Mouse (Mus musculus): ENCODE measurements around the gene Wdr66. TPM values are rescaled to one million over a fixed set of nuclear protein-coding genes. Genes with fewer than 3 reads are reported as not detected.
"Not testable (repeated sequence)": the region's sequence is repeated elsewhere in the genome, so short reads cannot be mapped to it uniquely, and the experiment has no call there.

Wdr66 gene
- polyA plus RNA-seq (2012; ENCODE audit: insufficient read depth, insufficient read length, missing spikeins): 0.24 and 0.54 TPM in 2 replicates

DNA sequence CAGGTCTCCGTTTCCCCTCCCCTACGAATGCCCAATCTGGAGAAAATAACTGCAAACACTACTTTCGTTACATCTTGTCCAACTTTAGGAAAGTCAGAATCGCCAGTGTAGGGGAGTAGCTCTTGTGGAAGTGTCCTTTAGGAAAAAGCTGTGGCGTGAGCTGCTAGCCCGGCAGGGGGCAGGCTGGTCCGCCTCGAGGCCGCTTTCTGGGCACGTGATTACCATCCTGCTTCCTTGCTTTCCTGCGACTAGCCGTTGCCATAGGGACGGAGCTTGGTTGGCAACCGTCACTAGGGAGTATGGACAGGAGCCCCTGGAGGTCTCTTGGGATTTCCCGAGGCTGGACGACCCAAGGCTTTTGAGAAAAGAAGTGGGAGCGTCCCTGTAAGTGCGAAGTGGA is at the start of gene Wdr66:
Wdr66 (plus strand) TSS at position 269 of the 400 bp plus-strand sequence.
- Histone ChIP-seq H3K27ac (replicated peaks; ENCODE audit: low read depth, low read length) (no peak within 1 kb of the TSS), H3K4me3 (ENCODE audit: insufficient read depth, low read depth, low read length) (no peak within 1 kb of the TSS), H3K4me1 (ENCODE audit: control insufficient read depth, insufficient read depth, insufficient read length, low read length) (no peaks in the 10 kb centered on the region)

- not testable (repeated sequence) for H3K4me1 ChIP-seq (ENCODE audit: control insufficient read depth, insufficient read depth, insufficient read length, low read length); H3K4me3 ChIP-seq (ENCODE audit: insufficient read depth, low read depth, low read length); H3K27ac ChIP-seq (replicated peaks; ENCODE audit: low read depth, low read length)
Measured at GRCm38 (mm10) chr5:123202771-123203170, 49.1 kb upstream of the Wdr66 start.

DNA sequence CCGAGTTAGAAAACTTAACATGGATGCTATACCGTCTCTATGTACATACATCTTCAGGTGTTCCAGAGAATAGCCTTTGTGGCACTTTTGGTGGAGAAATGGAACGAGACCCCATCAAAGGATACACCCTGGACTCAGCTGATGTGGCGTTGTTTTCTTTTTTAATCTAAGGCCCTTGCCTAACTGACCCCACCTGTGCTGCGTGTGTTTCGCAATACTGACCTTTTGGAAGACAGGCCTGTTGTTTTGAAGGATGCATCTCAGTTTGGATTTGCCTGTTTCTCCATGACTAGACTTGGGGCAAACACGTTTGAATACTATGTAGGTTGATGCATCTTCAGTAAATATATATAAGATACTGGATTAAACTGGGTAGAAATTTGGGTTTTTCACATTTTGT is 48.3 kb upstream of the Wdr66 start:
- not testable (repeated sequence) for H3K4me3 ChIP-seq (ENCODE audit: insufficient read depth, low read depth, low read length); H3K27ac ChIP-seq (replicated peaks; ENCODE audit: low read depth, low read length); H3K4me1 ChIP-seq (ENCODE audit: control insufficient read depth, insufficient read depth, insufficient read length, low read length)

- H3K4me1 ChIP-seq (ENCODE audit: control insufficient read depth, insufficient read depth, insufficient read length, low read length); H3K4me3 ChIP-seq (ENCODE audit: insufficient read depth, low read depth, low read length); H3K27ac ChIP-seq (replicated peaks; ENCODE audit: low read depth, low read length): not testable (repeated sequence)
Measured at GRCm38 (mm10) chr5:123222346-123223050, 29.4 kb upstream of the Wdr66 start.

GRCm38 (mm10) chr5:123223051-123223410 is 28.9 kb upstream of the Wdr66 start:
- H3K27ac ChIP-seq (replicated peaks; ENCODE audit: low read depth, low read length): no peak overlapping the region
- no peaks in the 10 kb centered on the region for H3K4me1 ChIP-seq (ENCODE audit: control insufficient read depth, insufficient read depth, insufficient read length, low read length)
- no peak overlapping the region for H3K4me3 ChIP-seq (ENCODE audit: insufficient read depth, low read depth, low read length)

DNA sequence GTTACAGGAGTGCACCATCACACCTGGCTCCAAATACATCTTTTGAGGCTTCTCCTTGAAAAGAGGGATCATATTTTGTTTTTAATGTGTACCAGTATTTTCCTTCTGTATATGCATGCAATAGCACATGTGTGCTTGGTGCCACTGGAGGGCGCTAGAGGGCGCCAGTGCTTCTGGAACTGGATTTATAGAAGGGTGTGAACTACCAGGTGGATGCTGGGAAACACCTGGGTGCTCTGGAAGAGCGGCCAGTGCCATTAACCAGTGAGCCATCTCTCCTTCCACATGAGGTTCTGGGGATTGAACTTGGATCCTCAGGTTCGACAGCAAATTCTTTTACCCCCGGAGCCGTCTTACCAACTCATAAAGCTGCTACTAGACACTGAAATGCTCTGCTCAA is 28.0 kb upstream of the Wdr66 start:
- not testable (repeated sequence) for H3K4me3 ChIP-seq (ENCODE audit: insufficient read depth, low read depth, low read length); H3K4me1 ChIP-seq (ENCODE audit: control insufficient read depth, insufficient read depth, insufficient read length, low read length); H3K27ac ChIP-seq (replicated peaks; ENCODE audit: low read depth, low read length)

DNA sequence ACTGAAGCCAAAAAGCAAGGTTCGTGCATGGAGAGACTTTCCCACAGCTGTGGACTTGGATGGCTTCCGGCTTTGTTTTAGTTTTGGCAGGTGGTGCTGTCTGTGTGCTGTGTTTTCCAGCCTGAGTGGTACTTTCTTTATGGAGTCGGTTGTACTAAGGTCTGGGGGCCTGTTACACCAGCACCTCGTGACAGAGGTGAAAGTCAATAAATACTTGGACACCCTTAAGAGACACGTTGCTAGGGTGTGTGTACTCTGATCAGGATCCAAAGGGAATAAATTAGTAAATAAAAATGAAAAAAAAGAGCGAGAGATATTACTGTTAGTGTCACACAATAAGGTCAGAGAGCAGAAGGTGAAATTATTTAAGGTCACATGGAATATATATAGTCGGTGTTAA is 25.1 kb upstream of the Wdr66 start:
- H3K27ac ChIP-seq (replicated peaks; ENCODE audit: low read depth, low read length): no peak overlapping the region
- no peak overlapping the region for H3K4me3 ChIP-seq (ENCODE audit: insufficient read depth, low read depth, low read length)

GRCm38 (mm10) chr5:123227762-123228523 is 24.0 kb upstream of the Wdr66 start:
- Histone ChIP-seq H3K4me3 (ENCODE audit: insufficient read depth, low read depth, low read length) (peak overlapping the region; percentile 98), H3K4me1 (ENCODE audit: control insufficient read depth, insufficient read depth, insufficient read length, low read length) (peaks cover 7% of the 10 kb centered on the region), H3K27ac (replicated peaks; ENCODE audit: low read depth, low read length) (no peak overlapping the region)

More for the DNA sequence above, 25.1 kb upstream of the Wdr66 start:
- peaks cover 7% of the 10 kb centered on the region for H3K4me1 ChIP-seq (ENCODE audit: control insufficient read depth, insufficient read depth, insufficient read length, low read length)

GRCm38 (mm10) chr5:123228524-123228922 is 23.4 kb upstream of the Wdr66 start:
- Histone ChIP-seq H3K27ac (replicated peaks; ENCODE audit: low read depth, low read length) (no peak overlapping the region), H3K4me1 (ENCODE audit: control insufficient read depth, insufficient read depth, insufficient read length, low read length) (peaks cover 7% of the 10 kb centered on the region), H3K4me3 (ENCODE audit: insufficient read depth, low read depth, low read length) (peak overlapping the region; percentile 98)

- H3K4me3 ChIP-seq (ENCODE audit: insufficient read depth, low read depth, low read length): peak overlapping the region; percentile 28; the same call in 1 of the 2 replicates
- peaks cover 7% of the 10 kb centered on the region for H3K4me1 ChIP-seq (ENCODE audit: control insufficient read depth, insufficient read depth, insufficient read length, low read length)
- no peak overlapping the region for H3K27ac ChIP-seq (replicated peaks; ENCODE audit: low read depth, low read length)
Measured at GRCm38 (mm10) chr5:123229296-123229695, 22.6 kb upstream of the Wdr66 start.

- no peak overlapping the region for H3K27ac ChIP-seq (replicated peaks; ENCODE audit: low read depth, low read length)
- H3K4me3 ChIP-seq (ENCODE audit: insufficient read depth, low read depth, low read length): no peak overlapping the region
- H3K4me1 ChIP-seq (ENCODE audit: control insufficient read depth, insufficient read depth, insufficient read length, low read length): peaks cover 7% of the 10 kb centered on the region
Measured at GRCm38 (mm10) chr5:123232180-123232579, 19.7 kb upstream of the Wdr66 start.

GRCm38 (mm10) chr5:123235731-123236130 is 16.2 kb upstream of the Wdr66 start:
- Histone ChIP-seq H3K27ac (replicated peaks; ENCODE audit: low read depth, low read length) (no peak overlapping the region), H3K4me3 (ENCODE audit: insufficient read depth, low read depth, low read length) (no peak overlapping the region), H3K4me1 (ENCODE audit: control insufficient read depth, insufficient read depth, insufficient read length, low read length) (no peaks in the 10 kb centered on the region)

DNA sequence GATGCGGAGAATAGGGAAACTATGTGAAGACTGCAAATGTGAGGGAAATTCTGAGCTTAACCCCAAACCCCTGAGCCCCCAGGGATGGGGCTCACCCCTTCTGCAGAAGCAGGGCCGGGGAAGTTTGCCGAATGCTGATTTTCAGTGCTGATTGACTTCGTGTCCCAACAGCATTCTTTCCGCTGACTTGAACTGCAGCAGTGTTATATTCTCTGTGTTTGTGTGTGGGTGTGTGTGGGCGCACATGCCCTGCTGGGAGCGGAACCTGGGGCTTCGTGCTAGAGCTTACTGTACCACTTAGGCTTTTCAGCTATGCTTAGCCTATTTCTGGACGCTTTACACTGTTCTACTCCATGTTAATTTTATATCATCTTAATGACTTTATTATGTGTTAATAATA is 15.5 kb upstream of the Wdr66 start:
- Histone ChIP-seq H3K27ac (replicated peaks; ENCODE audit: low read depth, low read length) (no peak overlapping the region), H3K4me3 (ENCODE audit: insufficient read depth, low read depth, low read length) (no peak overlapping the region), H3K4me1 (ENCODE audit: control insufficient read depth, insufficient read depth, insufficient read length, low read length) (no peaks in the 10 kb centered on the region)

- Histone ChIP-seq H3K27ac (replicated peaks; ENCODE audit: low read depth, low read length) (no peak overlapping the region), H3K4me3 (ENCODE audit: insufficient read depth, low read depth, low read length) (no peak overlapping the region), H3K4me1 (ENCODE audit: control insufficient read depth, insufficient read depth, insufficient read length, low read length) (no peaks in the 10 kb centered on the region)
Measured at GRCm38 (mm10) chr5:123239501-123239900, 12.4 kb upstream of the Wdr66 start.

GRCm38 (mm10) chr5:123245518-123245917 is 6.4 kb upstream of the Wdr66 start:
- H3K4me3 ChIP-seq (ENCODE audit: insufficient read depth, low read depth, low read length): no peak overlapping the region
- H3K4me1 ChIP-seq (ENCODE audit: control insufficient read depth, insufficient read depth, insufficient read length, low read length): no peaks in the 10 kb centered on the region
- no peak overlapping the region for H3K27ac ChIP-seq (replicated peaks; ENCODE audit: low read depth, low read length)

GRCm38 (mm10) chr5:123251390-123251789 is 512 bp upstream of the Wdr66 start:
- Histone ChIP-seq H3K4me1 (ENCODE audit: control insufficient read depth, insufficient read depth, insufficient read length, low read length) (no peaks in the 10 kb centered on the region), H3K4me3 (ENCODE audit: insufficient read depth, low read depth, low read length) (no peak overlapping the region), H3K27ac (replicated peaks; ENCODE audit: low read depth, low read length) (no peak overlapping the region)
